8 mouse cellular contexts compared by ENCODE assay signal in genomic region chr6:84578928-84579327, GRCm38 (mm10). TPM values are rescaled to one million over a fixed set of nuclear protein-coding genes. Genes with fewer than 3 reads are reported as not detected.
DNase-seq lines count a peak whose midpoint lies in the region; ATAC-seq lines count a peak whose summit lies in the region.

No protein-coding gene starts in this region.

- no peak overlapping the region for H3K9ac ChIP-seq in midbrain, embryonic 11.5 days (ENCODE audit: low read length)
- no peak overlapping the region for H3K9ac ChIP-seq in midbrain, embryonic 16.5 days (ENCODE audit: low read depth, low read length)

- H3K4me3 ChIP-seq in midbrain, embryonic 11.5 days (ENCODE audit: low read depth, low read length), result no peak overlapping the region
- no peak overlapping the region for H3K4me3 ChIP-seq in midbrain, embryonic 16.5 days (ENCODE audit: low read depth, low read length)

- no peak overlapping the region for H3K27ac ChIP-seq in midbrain, embryonic 11.5 days (ENCODE audit: low read depth, low read length)
- no peak overlapping the region for H3K27ac ChIP-seq in midbrain, embryonic 16.5 days (ENCODE audit: low read length)

- ATAC-seq in midbrain, embryonic 11.5 days (ENCODE audit: low FRiP score), result no peak
- ATAC-seq in midbrain, embryonic 16.5 days, result no peak
- no peak for ATAC-seq in frontal cortex, adult (ENCODE audit: low TSS enrichment)

- 10% methylated on average over 5 of the region's 5 CpGs for WGBS in midbrain, embryonic 11.5 days
- WGBS in midbrain, embryonic 16.5 days, result 7% methylated on average over 5 of the region's 5 CpGs

- peak; percentile 21 for DNase-seq in gastrocnemius, postnatal 14 days
- no peak for DNase-seq in gastrocnemius, adult 18-20 months (ENCODE audit: low spot score)
- peak; percentile 92 for DNase-seq in midbrain, embryonic 11.5 days (ENCODE audit: low spot score, missing footprints)
- peak; percentile 74 for DNase-seq in embryo, embryonic 10.5 days (ENCODE audit: low spot score)
- DNase-seq in retina, postnatal 1 day, result peak; percentile 68
- DNase-seq in Muller cell, postnatal 12 days (ENCODE audit: inconsistent ontology term), result no peak

- intact Hi-C loops in gastrocnemius, postnatal 14 days (cut with DNase I; ENCODE audit: low total_unique reads), result no loop called here

- no peak overlapping the region for H3K4me2 ChIP-seq in midbrain, embryonic 11.5 days
- no peak overlapping the region for H3K4me2 ChIP-seq in midbrain, embryonic 16.5 days (ENCODE audit: low read length)

- H3K27me3 ChIP-seq in midbrain, embryonic 11.5 days (ENCODE audit: control insufficient read depth, insufficient read depth, low read length), result peaks cover 61% of the 10 kb centered on the region
- H3K27me3 ChIP-seq in midbrain, embryonic 16.5 days (ENCODE audit: control insufficient read depth, insufficient read depth, low read depth, low read length), result peaks cover 38% of the 10 kb centered on the region

- H3K9me3 ChIP-seq in midbrain, embryonic 11.5 days (ENCODE audit: control insufficient read depth, low read length), result no peaks in the 10 kb centered on the region
- H3K9me3 ChIP-seq in midbrain, embryonic 16.5 days (replicated peaks; ENCODE audit: control insufficient read depth, low read length, poor library complexity, severe bottlenecking), result no peaks in the 10 kb centered on the region

- H3K36me3 ChIP-seq in midbrain, embryonic 11.5 days (ENCODE audit: control insufficient read depth, insufficient read depth, low read length), result no peaks in the 10 kb centered on the region
- H3K36me3 ChIP-seq in midbrain, embryonic 16.5 days (ENCODE audit: control insufficient read depth, insufficient read depth, low read length), result no peaks in the 10 kb centered on the region

- peaks cover 13% of the 10 kb centered on the region for H3K4me1 ChIP-seq in midbrain, embryonic 11.5 days (ENCODE audit: control insufficient read depth, insufficient read depth, low read length)
- H3K4me1 ChIP-seq in midbrain, embryonic 16.5 days (ENCODE audit: control insufficient read depth, insufficient read depth, low read length), result peaks cover 9% of the 10 kb centered on the region

RNA-seq across cellular contexts. Expression of gene Cyp26b1, which starts 14.8 kb away (rescaled TPM):
- total RNA-seq in gastrocnemius, postnatal 14 days (2021), result 1 to 10 TPM; 1.1 to 2.5 TPM
- 1 to 10 TPM; 1.1 to 2.1 TPM for total RNA-seq in gastrocnemius, adult 18-20 months (2021)
- 3.1 and 3.7 TPM in 2 replicates for polyA plus RNA-seq in midbrain, embryonic 11.5 days (2014; fragmentation: Nextera tagmentation; extraction: Ambion mirVana)
- 8.8 and 10.2 TPM in 2 replicates for polyA plus RNA-seq in midbrain, embryonic 16.5 days (2015; fragmentation: Nextera tagmentation; extraction: Ambion mirVana)

Comparison
In these comparisons a context has a peak if more than half of its experiments do, and no peak if none do; other contexts are left out.
1. DNase-seq: peak in gastrocnemius, postnatal 14 days (single experiment), midbrain, embryonic 11.5 days (single experiment), embryo, embryonic 10.5 days (single experiment) and retina, postnatal 1 day (single experiment); none in gastrocnemius, adult 18-20 months (single experiment) and Muller cell, postnatal 12 days (single experiment).